Mouse (Mus musculus): ENCODE results near the gene Ppm1a.

GRCm38 (mm10) chr12:72721710-72722109 is 35.5 kb upstream of the Ppm1a start:
- TF ChIP-seq CHD2 (IDR thresholded peaks at IDR 0.05; ENCODE audit: low read depth, low read length): no peak
- no peak for TF ChIP-seq HCFC1 (IDR thresholded peaks at IDR 0.05; ENCODE audit: borderline replicate concordance, insufficient read depth, low read length)
- no peak for TF ChIP-seq ZNF384 (IDR thresholded peaks at IDR 0.05; ENCODE audit: low read depth, low read length)
- no peak for TF ChIP-seq ZC3H11A (IDR thresholded peaks at IDR 0.05; ENCODE audit: borderline replicate concordance, low read depth, low read length)

Data from ES-E14 (cell line).